Mouse (Mus musculus) stomach, postnatal 0 days (tissue): ENCODE data around the gene Gm4756.

Source experiments
- CTCF ChIP-seq: IDR thresholded peaks from 2 replicates; pipeline ENCODE4 v1.5.1; 2016; ENCODE audit warnings: antibody characterized with exemption, low read depth, mild to moderate bottlenecking, moderate library complexity
- EP300 ChIP-seq: optimal IDR thresholded peaks from 2 replicates; pipeline ENCODE3; 2016; ENCODE audit warnings: antibody characterized with exemption

DNA sequence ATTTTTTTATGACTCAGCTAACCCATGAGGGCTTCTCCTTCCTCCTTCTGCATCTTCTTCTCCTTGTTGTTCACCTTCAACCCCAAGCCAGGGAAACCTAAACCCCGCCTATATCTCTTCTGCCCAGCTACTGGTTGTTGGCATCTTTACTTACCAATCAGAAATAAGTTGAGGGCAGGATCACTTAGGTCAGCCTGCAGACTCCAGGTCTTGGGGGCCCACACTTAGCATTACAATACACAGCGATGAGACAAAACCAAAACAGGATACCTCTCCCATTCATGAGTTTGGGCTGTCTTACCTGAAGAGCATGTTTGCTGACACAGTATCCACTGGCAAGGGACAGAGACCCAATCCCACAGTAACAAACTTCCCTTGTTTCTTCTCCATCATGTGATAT, 55.5 kb downstream of the Gm4756 start:
- TF ChIP-seq CTCF (no peak), EP300 (no peak)
